Comparison of ENCODE assay signal across 22 mouse cellular contexts in the genomic region with DNA sequence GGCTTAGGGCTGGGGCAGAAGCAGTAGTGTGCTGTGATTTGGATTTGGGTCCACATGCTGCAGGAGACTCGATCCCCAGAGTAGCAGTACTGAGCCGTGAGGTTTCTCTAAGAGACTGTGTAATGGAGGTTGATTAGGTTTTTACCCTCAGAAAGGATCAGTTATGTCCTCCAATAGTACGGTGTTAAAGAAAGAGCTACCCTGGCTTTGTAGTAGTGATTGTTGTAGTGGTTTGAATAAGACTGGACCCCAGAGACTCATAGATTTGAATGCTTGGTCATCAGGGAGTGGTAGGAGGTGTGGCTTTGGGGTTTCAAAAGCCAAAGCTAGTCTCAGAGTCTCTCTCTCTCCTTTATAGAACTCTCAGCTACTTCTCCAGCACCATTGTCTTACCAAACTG.
DNase-seq lines count a peak whose midpoint lies in the region; ATAC-seq and TF ChIP-seq lines count a peak whose summit lies in the region.
"Had no signal": no experiment of that assay in that cellular context is flagged by ENCODE, and none has a peak within 500 bp of the region (broad histone marks: within the 10 kb centered on the region; RNA-seq: fewer than 3 reads in every experiment).

No protein-coding gene starts in this region.

- no peak for ATAC-seq in hindbrain, embryonic 12.5 days (ENCODE audit: low FRiP score)
- no peak for ATAC-seq in hindbrain, postnatal 0 days
- no peak for ATAC-seq in hindbrain, embryonic 14.5 days (ENCODE audit: low FRiP score)
- no peak; the same call in 1 of the 2 replicates for ATAC-seq in midbrain, embryonic 16.5 days
- ATAC-seq: intestine, postnatal 0 days; lung, postnatal 0 days; Patski had no signal

- H3K36me3 ChIP-seq in hindbrain, embryonic 12.5 days = peaks cover 67% of the 10 kb centered on the region
- H3K36me3 ChIP-seq in hindbrain, postnatal 0 days (ENCODE audit: insufficient read depth, low read length) = peaks cover 55% of the 10 kb centered on the region
- no peaks in the 10 kb centered on the region for H3K36me3 ChIP-seq in ES-Bruce4 (ENCODE audit: control insufficient read depth, insufficient read depth, low read length, poor library complexity, severe bottlenecking)
- peaks cover 79% of the 10 kb centered on the region for H3K36me3 ChIP-seq in hindbrain, embryonic 14.5 days (replicated peaks; ENCODE audit: control insufficient read depth, insufficient read depth)
- H3K36me3 ChIP-seq in midbrain, embryonic 16.5 days (ENCODE audit: control insufficient read depth, insufficient read depth, low read length) = peaks cover 25% of the 10 kb centered on the region
- H3K36me3 ChIP-seq: liver, embryonic 15.5 days had no signal

- no peak for TF ChIP-seq CTCF in hindbrain, postnatal 0 days (IDR thresholded peaks at IDR 0.05; ENCODE audit: low read depth)
- TF ChIP-seq CTCF in ES-Bruce4 (IDR thresholded peaks at IDR 0.05; ENCODE audit: low read depth, low read length) = no peak

- no peak overlapping the region for H3K4me2 ChIP-seq in hindbrain, embryonic 12.5 days (replicated peaks)
- no peak overlapping the region for H3K4me2 ChIP-seq in hindbrain, postnatal 0 days (ENCODE audit: low read depth, low read length)
- no peak overlapping the region for H3K4me2 ChIP-seq in hindbrain, embryonic 14.5 days (replicated peaks)
- no peak overlapping the region for H3K4me2 ChIP-seq in midbrain, embryonic 16.5 days (ENCODE audit: low read length)
- H3K4me2 ChIP-seq: embryonic facial prominence, embryonic 15.5 days; limb, embryonic 15.5 days; liver, embryonic 15.5 days had no signal

- peak overlapping the region; percentile 18; the same call in 1 of the 2 replicates for H3K27ac ChIP-seq in hindbrain, embryonic 12.5 days
- no peak overlapping the region for H3K27ac ChIP-seq in hindbrain, postnatal 0 days
- peak overlapping the region; percentile 30 for H3K27ac ChIP-seq in ES-Bruce4 (ENCODE audit: insufficient read depth, low read length)
- 0 out of 2 replicates have a peak overlapping the region, but pooled peaks have one; percentile 52 for H3K27ac ChIP-seq in hindbrain, embryonic 14.5 days
- H3K27ac ChIP-seq in midbrain, embryonic 16.5 days (ENCODE audit: low read length) = peak overlapping the region; percentile 12; the same call in 1 of the 2 replicates
- H3K27ac ChIP-seq: embryonic facial prominence, embryonic 15.5 days; heart, adult 2 months; kidney, postnatal 0 days; limb, embryonic 15.5 days; liver, embryonic 15.5 days had no signal

- no peak overlapping the region for H3K9ac ChIP-seq in hindbrain, embryonic 12.5 days
- no peak overlapping the region for H3K9ac ChIP-seq in hindbrain, postnatal 0 days (replicated peaks; ENCODE audit: low read length)
- no peak overlapping the region for H3K9ac ChIP-seq in ES-Bruce4 (ENCODE audit: low read depth, poor library complexity, severe bottlenecking)
- no peak overlapping the region for H3K9ac ChIP-seq in hindbrain, embryonic 14.5 days
- H3K9ac ChIP-seq in midbrain, embryonic 16.5 days (ENCODE audit: low read depth, low read length) = no peak overlapping the region; the same call in 1 of the 2 replicates
- H3K9ac ChIP-seq: embryonic facial prominence, embryonic 15.5 days; limb, embryonic 15.5 days; liver, embryonic 15.5 days had no signal

- no peak overlapping the region for H3K4me3 ChIP-seq in hindbrain, embryonic 12.5 days
- H3K4me3 ChIP-seq in hindbrain, postnatal 0 days (ENCODE audit: low read length) = no peak overlapping the region
- no peak overlapping the region for H3K4me3 ChIP-seq in ES-Bruce4 (ENCODE audit: low read depth, low read length)
- H3K4me3 ChIP-seq in hindbrain, embryonic 14.5 days (replicated peaks; ENCODE audit: low read length) = no peak overlapping the region
- no peak overlapping the region for H3K4me3 ChIP-seq in midbrain, embryonic 16.5 days (ENCODE audit: low read depth, low read length)
- H3K4me3 ChIP-seq: embryonic facial prominence, embryonic 15.5 days; heart, adult 2 months; limb, embryonic 15.5 days; liver, embryonic 15.5 days had no signal

- intact Hi-C loops in left cerebral cortex, postnatal 36 days (cut with DNase I) = no loop called here
- intact Hi-C loops in heart, postnatal 25 days (cut with DNase I) = no loop called here

- TF ChIP-seq POLR2A in ES-Bruce4 (IDR thresholded peaks at IDR 0.05; ENCODE audit: insufficient read depth, low read length) = no peak

- no peak for TF ChIP-seq EP300 in ES-Bruce4 (IDR thresholded peaks at IDR 0.05; ENCODE audit: insufficient read depth, low read depth, low read length)

- H3K27me3 ChIP-seq in hindbrain, embryonic 12.5 days = no peaks in the 10 kb centered on the region
- H3K27me3 ChIP-seq in hindbrain, postnatal 0 days (ENCODE audit: insufficient read depth, low read length) = no peaks in the 10 kb centered on the region
- H3K27me3 ChIP-seq in ES-Bruce4 (ENCODE audit: control insufficient read depth, insufficient read depth, low read length, poor library complexity, severe bottlenecking) = no peaks in the 10 kb centered on the region
- H3K27me3 ChIP-seq in hindbrain, embryonic 14.5 days (ENCODE audit: control insufficient read depth, insufficient read depth, low read length) = no peaks in the 10 kb centered on the region
- no peaks in the 10 kb centered on the region for H3K27me3 ChIP-seq in midbrain, embryonic 16.5 days (ENCODE audit: control insufficient read depth, insufficient read depth, low read depth, low read length)
- H3K27me3 ChIP-seq: embryonic facial prominence, embryonic 15.5 days; limb, embryonic 15.5 days; liver, embryonic 15.5 days; Patski had no signal

- no peaks in the 10 kb centered on the region for H3K9me3 ChIP-seq in hindbrain, embryonic 12.5 days (replicated peaks)
- no peaks in the 10 kb centered on the region for H3K9me3 ChIP-seq in hindbrain, postnatal 0 days (ENCODE audit: low read length)
- 0 out of 2 replicates have a peak, but pooled peaks cover 4% of the 10 kb centered on the region for H3K9me3 ChIP-seq in ES-Bruce4 (replicated peaks; ENCODE audit: control insufficient read depth, insufficient read depth, low read length, poor library complexity, severe bottlenecking)
- H3K9me3 ChIP-seq in hindbrain, embryonic 14.5 days (ENCODE audit: control insufficient read depth, low read length) = no peaks in the 10 kb centered on the region
- H3K9me3 ChIP-seq in midbrain, embryonic 16.5 days (replicated peaks; ENCODE audit: control insufficient read depth, low read length, poor library complexity, severe bottlenecking) = no peaks in the 10 kb centered on the region
- H3K9me3 ChIP-seq: embryonic facial prominence, embryonic 15.5 days; limb, embryonic 15.5 days; liver, embryonic 15.5 days had no signal

- 70% methylated on average over 3 of the region's 3 CpGs for WGBS in hindbrain, embryonic 12.5 days
- WGBS in hindbrain, postnatal 0 days = 50% methylated on average over 3 of the region's 3 CpGs
- 46% methylated on average over 3 of the region's 3 CpGs for WGBS in hindbrain, embryonic 14.5 days
- 50% methylated on average over 3 of the region's 3 CpGs for WGBS in midbrain, embryonic 16.5 days

- DNase-seq in hindbrain, postnatal 0 days (ENCODE audit: low spot score) = no peak
- no peak for DNase-seq in hindbrain, embryonic 14.5 days (ENCODE audit: low spot score)
- DNase-seq in left cerebral cortex, postnatal 36 days (ENCODE audit: low spot score in 2 of 2) = no peak
- no peak for DNase-seq in spleen, adult 12 weeks (ENCODE audit: low spot score)
- no peak for DNase-seq in heart, postnatal 25 days (ENCODE audit: low spot score)
- DNase-seq: adrenal gland, postnatal 25 days; cerebellum, adult 11-12 months; cerebellum, postnatal 25 days; gastrocnemius, postnatal 25 days; heart, adult 2 months; heart, postnatal 4 days; right cerebral cortex, postnatal 14 days had no signal

- peaks cover 15% of the 10 kb centered on the region for H3K4me1 ChIP-seq in hindbrain, embryonic 12.5 days
- no peaks in the 10 kb centered on the region for H3K4me1 ChIP-seq in hindbrain, postnatal 0 days (ENCODE audit: insufficient read depth, low read length)
- H3K4me1 ChIP-seq in ES-Bruce4 (ENCODE audit: control insufficient read depth, insufficient read depth, low read length) = peaks cover 22% of the 10 kb centered on the region
- peaks cover 11% of the 10 kb centered on the region for H3K4me1 ChIP-seq in hindbrain, embryonic 14.5 days (replicated peaks; ENCODE audit: control insufficient read depth, insufficient read depth, low read length)
- peaks cover 8% of the 10 kb centered on the region for H3K4me1 ChIP-seq in midbrain, embryonic 16.5 days (ENCODE audit: control insufficient read depth, insufficient read depth, low read length)
- H3K4me1 ChIP-seq: limb, embryonic 15.5 days had no signal
